Mouse (Mus musculus) spleen, postnatal 10 days (tissue): ENCODE measurements around the gene Orc3.
"Not testable (repeated sequence)": the region's sequence is repeated elsewhere in the genome, so short reads cannot be mapped to it uniquely, and the experiment has no call there.

Experiments
- DNase-seq, 2 experiments: peaks; one replicate each; pipeline ENCODE4 v3.0.0; 2021 to 2022; ENCODE audit warnings: low spot score in 2 of 2

The Orc3 gene

DNA sequence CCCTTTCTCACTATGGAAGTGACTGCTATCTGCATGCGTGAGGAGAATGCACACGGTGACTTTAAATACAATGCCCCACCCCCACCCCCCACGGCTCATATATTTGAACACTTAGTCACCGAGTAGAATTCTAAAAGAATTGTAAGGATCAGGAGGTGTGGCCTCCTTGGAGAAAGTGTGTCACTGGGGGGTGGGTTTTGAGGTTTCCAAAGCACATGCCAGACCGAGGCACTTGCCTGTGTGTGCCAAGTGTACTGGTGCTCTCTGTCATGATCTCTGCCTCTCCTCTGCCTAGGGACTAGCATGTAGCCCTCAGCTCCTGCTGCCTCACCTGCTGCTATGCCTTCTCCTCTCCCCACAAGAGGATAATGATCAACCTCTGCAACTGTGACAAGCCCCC is 32.3 kb downstream of the Orc3 start:
- no peak for DNase-seq

GRCm38 (mm10) chr4:34581990-34582389 is 32.8 kb downstream of the Orc3 start:
- no peak for DNase-seq

- DNase-seq: not testable (repeated sequence)
Measured at GRCm38 (mm10) chr4:34581489-34581888, 33.3 kb downstream of the Orc3 start.

DNA sequence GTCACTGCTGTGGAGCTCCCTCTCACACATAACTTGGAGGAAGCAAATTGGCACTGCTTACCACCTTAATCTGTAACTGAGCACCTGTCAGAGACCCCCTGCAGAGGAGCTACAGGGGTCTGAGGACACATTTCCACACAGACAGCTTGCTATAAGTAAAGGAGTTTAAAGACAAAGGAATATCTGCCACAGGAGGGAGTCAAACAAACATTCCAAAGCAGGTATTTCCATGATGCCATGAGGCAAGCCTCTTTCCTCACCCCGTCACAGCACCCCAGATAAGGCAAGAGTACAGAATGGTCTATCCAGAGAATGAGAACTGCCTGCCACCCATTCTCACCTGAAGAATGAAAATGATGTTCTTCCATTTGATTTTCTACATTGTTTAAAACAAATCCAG is 35.5 kb downstream of the Orc3 start:
- no peak for DNase-seq

- DNase-seq: no peak
Measured at GRCm38 (mm10) chr4:34577028-34577427, 37.7 kb downstream of the Orc3 start.

DNA sequence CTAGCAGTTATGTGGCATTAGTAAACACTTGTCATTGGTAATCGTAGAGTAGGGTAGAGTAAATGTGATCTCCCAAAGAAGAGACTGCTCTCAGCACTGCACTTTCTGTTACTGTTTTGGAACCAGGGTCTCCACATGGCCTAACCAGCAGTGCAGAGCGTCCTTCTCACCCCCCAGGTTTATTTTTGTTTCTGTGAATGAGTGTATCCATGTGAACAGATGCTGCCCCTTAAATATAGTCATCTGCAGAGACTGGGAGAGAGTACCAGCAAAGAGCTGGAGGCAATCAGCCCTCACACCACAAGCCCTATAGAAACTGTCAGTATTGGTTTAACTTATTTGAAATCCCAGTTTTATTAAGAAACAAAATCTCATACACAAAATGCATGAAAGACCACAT is 41.9 kb downstream of the Orc3 start:
- DNase-seq: no peak

- no peak for DNase-seq
Measured at GRCm38 (mm10) chr4:34566226-34566625, 48.5 kb downstream of the Orc3 start.

DNA sequence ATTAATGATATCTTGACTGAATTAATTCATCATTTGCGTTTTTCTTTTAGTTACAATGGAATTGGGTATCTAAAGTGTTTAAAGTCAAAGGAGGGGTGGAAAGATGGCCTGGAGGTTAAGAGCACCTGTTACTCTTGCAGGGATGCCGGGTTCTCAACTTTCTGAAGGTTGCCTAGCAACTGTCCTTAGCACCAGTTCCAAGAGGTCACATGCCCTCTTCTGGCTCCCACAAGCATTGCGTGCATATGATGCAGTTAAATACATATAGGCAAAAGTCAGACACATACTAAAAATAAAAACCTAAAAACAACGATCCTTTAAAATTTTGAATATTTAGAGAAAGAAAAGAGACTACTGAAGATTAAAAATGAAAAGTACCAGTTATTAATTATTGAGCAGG is 53.8 kb downstream of the Orc3 start:
- DNase-seq: peak in 1 of 2 experiments; percentile 70

GRCm38 (mm10) chr4:34556183-34556582 is 58.6 kb downstream of the Orc3 start:
- DNase-seq: no peak

DNA sequence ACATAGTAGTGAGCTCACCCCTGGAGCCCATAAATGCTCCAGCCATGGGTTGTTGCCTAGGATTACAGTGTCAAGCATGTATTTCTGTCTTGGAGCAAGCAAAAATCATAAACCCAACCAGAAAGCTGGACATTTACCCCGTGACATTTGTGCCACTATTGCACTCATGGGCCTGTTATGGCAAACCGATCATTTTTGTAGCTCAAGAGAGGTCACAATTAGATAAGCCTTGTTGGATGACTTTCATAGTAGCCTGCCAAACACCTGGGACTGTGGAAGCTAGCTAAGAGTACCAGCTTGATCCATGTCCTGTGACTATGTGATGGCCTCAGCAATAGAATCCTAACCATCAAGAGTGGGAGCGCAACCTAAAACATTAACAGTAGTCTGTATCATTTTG is 59.1 kb downstream of the Orc3 start:
- no peak for DNase-seq

DNA sequence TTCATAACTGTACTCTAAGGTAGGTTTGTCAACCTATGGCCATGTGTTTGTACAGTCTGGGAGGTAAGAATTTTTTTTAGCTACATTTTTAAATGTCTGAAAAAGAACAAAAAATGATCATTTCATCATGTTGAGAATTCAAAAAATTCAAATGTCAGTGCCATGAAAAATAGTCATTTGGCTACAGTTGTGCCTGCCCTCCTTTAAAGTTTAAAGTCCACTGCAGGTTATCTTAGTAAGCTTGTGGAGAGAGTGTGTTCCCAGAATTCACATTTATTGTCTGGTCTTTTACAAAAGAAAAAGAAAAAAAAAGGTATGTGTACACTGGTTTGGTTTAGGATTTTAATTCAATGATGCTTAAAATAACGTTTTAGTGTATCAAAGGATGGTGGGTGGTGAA is 60.1 kb downstream of the Orc3 start:
- no peak for DNase-seq

DNA sequence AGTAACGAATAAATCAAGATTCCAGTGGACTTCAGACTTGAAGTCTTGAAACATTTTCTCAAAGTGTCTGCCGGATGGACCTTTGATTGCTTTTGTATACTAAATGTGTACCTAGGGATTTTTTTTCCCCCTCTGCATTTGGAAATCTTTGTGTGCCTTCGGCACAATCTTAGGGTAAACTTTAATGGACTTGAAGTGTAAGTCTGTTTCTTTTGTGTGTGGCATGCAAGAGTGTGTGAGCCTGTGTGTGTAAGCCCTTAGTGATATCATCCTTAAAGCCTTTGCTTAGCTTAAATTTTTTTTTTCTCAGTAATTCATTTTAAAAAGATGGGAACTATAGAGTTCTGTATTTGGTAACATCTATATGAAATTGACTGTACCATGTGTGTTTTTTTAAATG is 62.8 kb downstream of the Orc3 start:
- no peak for DNase-seq

GRCm38 (mm10) chr4:34551098-34551809 is 63.5 kb downstream of the Orc3 start:
- peak; percentile 55 to 70 for DNase-seq

GRCm38 (mm10) chr4:34550748-34551097 is 64.0 kb downstream of the Orc3 start, which contains the start of gene Akirin2:
Gene Akirin2, plus strand, starts transcription at chr4:34550937.
- no peak for DNase-seq

GRCm38 (mm10) chr4:34549981-34550747 is 64.6 kb downstream of the Orc3 start:
- peak; percentile 95 to 97 for DNase-seq

GRCm38 (mm10) chr4:34529941-34530340 is 84.8 kb downstream of the Orc3 start:
- no peak for DNase-seq

GRCm38 (mm10) chr4:34529379-34529778 is 85.4 kb downstream of the Orc3 start:
- no peak for DNase-seq

DNA sequence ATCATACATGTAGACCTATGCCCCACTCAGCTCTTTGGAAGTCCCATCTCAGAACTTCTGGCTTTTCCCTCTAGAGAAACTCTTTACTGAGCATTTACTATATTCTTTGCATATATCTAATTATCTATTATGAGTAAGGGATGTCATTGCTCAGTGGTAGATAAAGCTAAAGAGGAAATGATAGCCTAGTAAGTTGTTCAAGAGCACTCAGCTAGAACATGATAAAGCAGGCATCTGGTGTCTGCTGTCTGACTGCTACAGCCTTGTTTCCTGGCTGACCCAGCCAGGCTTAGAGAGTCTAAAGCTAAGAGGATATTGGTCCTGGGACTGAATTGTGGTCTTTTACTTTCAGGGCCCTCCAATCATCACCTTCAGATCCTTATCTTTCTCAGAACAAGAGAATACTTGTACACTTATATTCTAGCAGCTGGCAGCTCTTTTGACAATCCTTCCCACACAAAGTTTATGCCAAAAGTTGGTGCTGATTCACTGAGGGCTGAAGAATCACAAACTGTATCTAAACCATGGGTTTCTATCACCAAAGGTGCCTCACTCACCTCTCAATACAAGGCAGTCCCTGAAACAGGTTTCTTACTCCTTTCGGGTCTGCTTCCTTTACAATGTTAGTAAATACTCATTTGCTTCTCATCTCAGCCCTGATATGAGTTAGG is 86.2 kb downstream of the Orc3 start:
- no peak for DNase-seq

DNA sequence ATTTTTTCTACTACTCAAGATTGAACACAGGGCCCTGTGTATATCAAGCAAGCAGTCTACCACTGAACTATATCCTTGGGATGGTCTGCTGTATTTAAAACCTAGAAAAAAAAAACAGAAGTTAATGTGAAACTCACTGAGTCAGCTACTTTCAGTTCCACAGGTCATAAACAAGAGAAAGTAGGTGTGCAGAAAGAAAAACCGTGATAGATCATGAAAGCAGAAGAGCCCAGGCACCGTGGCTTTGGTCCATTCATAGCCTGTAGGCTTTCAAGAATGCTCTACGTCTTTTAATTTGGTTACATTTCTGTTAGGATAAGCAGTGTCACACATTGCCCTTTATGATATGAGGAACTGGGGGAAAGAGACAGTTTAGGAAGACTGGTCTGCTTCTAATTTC is 88.0 kb downstream of the Orc3 start:
- DNase-seq: no peak

DNA sequence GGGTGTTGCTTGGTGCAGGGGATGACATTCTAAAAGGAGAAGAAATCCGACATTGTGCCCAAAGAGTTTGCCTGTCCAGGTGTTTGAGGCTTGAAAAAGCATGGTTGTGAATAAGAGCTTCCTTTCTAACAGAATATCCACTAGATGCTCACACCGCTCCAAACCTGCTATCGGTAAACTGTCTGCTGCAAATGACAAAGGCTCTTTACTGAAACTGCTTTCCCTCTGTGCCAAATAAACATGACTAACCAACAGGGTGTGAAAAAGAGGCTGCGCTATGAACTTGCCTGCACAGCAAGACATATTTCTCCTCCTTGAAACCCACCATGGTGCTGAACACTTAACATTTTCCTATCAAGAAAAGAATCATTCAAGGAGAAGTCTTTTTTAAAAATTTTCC is 91.2 kb downstream of the Orc3 start:
- no peak for DNase-seq

DNA sequence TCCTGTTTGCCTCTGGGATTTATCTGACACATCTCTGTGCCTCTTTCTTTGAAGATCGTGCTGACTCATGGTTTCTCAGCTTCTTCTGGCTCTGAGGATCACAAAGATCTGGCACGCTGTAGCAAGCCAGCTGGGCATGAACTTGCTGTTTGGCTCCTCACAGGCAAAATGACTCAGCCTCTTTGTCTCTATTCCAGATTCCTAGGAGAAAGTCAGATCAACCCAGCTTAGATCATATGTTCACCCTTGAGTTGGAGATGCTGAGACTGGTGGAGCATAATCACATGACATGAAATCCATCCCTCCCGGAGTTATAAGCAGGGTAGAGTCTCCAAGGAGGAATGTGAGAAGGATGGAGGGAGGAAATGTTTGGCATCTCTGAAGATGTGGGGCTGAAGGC is 91.9 kb downstream of the Orc3 start:
- DNase-seq: no peak
